Mouse (Mus musculus) T-cell, adult 2 months (primary cell): ENCODE measurements around the gene Gata5.

Experiments used
- DNase-seq: peaks from one replicate; pipeline ENCODE4 v3.0.0; 2022; ENCODE audit warnings: low spot score

The Gata5 gene

GRCm38 (mm10) chr2:180334551-180334986, at the start of gene Gata5:
TSS of gene Gata5 (minus strand) at chr2:180334699.
- no peak for DNase-seq

- no peak for DNase-seq
Measured at GRCm38 (mm10) chr2:180376730-180377129, 42.2 kb upstream of the Gata5 start.

GRCm38 (mm10) chr2:180373256-180373655, 38.8 kb upstream of the Gata5 start:
- no peak for DNase-seq

GRCm38 (mm10) chr2:180368359-180368758, 33.9 kb upstream of the Gata5 start:
- no peak for DNase-seq

GRCm38 (mm10) chr2:180367350-180367749, 32.9 kb upstream of the Gata5 start:
- no peak for DNase-seq

GRCm38 (mm10) chr2:180363434-180363720, 28.9 kb upstream of the Gata5 start:
- DNase-seq: no peak

GRCm38 (mm10) chr2:180362585-180363433, 28.3 kb upstream of the Gata5 start:
- DNase-seq: no peak

GRCm38 (mm10) chr2:180359062-180359461, 24.6 kb upstream of the Gata5 start:
- no peak for DNase-seq

- DNase-seq: peak; percentile 44
Measured at GRCm38 (mm10) chr2:180353338-180353737, 18.8 kb upstream of the Gata5 start.

- peak; percentile 14 for DNase-seq
Measured at GRCm38 (mm10) chr2:180350700-180351099, 16.2 kb upstream of the Gata5 start.

- DNase-seq: peak; percentile 82
Measured at GRCm38 (mm10) chr2:180346820-180347497, 12.5 kb upstream of the Gata5 start.

GRCm38 (mm10) chr2:180343092-180343491, 8.6 kb upstream of the Gata5 start:
- DNase-seq: no peak

- DNase-seq: no peak
Measured at GRCm38 (mm10) chr2:180342189-180342588, 7.7 kb upstream of the Gata5 start.

- DNase-seq: no peak
Measured at GRCm38 (mm10) chr2:180341229-180341628, 6.7 kb upstream of the Gata5 start.

GRCm38 (mm10) chr2:180339886-180340285, 5.4 kb upstream of the Gata5 start:
- DNase-seq: no peak

- DNase-seq: no peak
Measured at GRCm38 (mm10) chr2:180333778-180334550, 535 bp downstream of the Gata5 start.

GRCm38 (mm10) chr2:180329466-180329865, 5.0 kb downstream of the Gata5 start:
- no peak for DNase-seq

- no peak for DNase-seq
Measured at GRCm38 (mm10) chr2:180322674-180323355, 11.7 kb downstream of the Gata5 start.

GRCm38 (mm10) chr2:180320216-180320615, 14.3 kb downstream of the Gata5 start:
- DNase-seq: no peak

GRCm38 (mm10) chr2:180317591-180317990, 16.9 kb downstream of the Gata5 start:
- DNase-seq: no peak

- no peak for DNase-seq
Measured at GRCm38 (mm10) chr2:180314292-180314691, 20.2 kb downstream of the Gata5 start.

GRCm38 (mm10) chr2:180311147-180311546, 23.4 kb downstream of the Gata5 start:
- DNase-seq: no peak
